Mouse (Mus musculus): ENCODE data around the gene Lrrc23. TPM values are rescaled to one million over a fixed set of nuclear protein-coding genes. Genes with fewer than 3 reads are reported as not detected.
A peak's percentile ranks its signal among the peaks of the same experiment; 100 is the strongest.
"Not testable (repeated sequence)": the region's sequence is repeated elsewhere in the genome, so short reads cannot be mapped to it uniquely, and the experiment has no call there.

The Lrrc23 gene
- polyA plus RNA-seq, 1 experiment from 2014 or later, result 0.35 TPM

DNA sequence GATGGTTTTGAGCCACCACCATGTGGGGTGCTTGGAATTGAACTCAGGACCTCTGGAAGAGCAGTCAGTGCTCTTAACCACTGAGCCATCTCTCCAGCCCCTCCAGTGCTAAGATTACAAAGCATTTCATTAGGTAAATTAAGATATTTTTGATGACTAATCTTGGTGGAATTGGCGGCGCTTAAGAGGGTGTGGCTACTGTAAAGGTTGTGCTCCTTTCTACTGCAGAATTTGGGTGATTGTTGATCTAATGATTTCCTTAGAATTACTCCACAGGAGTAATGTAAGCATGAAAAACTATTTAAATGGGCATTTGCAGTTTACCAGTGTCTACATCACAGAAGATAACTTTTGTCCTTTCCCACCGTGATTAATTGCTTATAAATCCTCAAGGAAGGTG is 24.8 kb upstream of the Lrrc23 start:
- WGBS, result 89% methylated on average over 3 of the region's 3 CpGs
- no peak overlapping the region for H3K27ac ChIP-seq
- no peaks in the 10 kb centered on the region for H3K36me3 ChIP-seq
- peaks cover 31% of the 10 kb centered on the region for H3K4me1 ChIP-seq
- no peak overlapping the region for H3K4me3 ChIP-seq
- H3K27me3 ChIP-seq (ENCODE audit: low read depth, poor library complexity, severe bottlenecking), result no peaks in the 10 kb centered on the region
- H3K9me3 ChIP-seq (replicated peaks), result no peaks in the 10 kb centered on the region
- no peak for DNase-seq (ENCODE audit: low spot score)

DNA sequence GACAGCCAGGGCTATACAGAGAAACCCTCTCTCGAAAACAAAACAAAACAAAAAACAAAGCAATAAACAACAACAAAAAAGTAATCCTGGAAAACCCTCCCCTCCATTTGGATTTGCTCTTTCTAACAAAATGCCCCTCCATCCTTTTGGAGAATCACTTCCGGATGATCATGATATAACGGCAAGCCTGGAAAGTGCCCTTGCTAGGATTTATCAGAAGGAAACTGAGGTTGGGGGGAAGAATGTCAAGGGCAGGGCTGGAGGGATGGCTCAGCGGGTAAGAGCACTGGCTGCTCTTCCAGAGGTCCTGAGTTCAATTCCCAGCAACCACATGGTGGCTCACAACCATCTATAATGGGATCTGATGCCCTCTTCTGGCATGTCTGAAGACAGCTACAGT is 24.2 kb upstream of the Lrrc23 start:
- not testable (repeated sequence) for H3K4me3 ChIP-seq; H3K9me3 ChIP-seq (replicated peaks); DNase-seq (ENCODE audit: low spot score); H3K36me3 ChIP-seq; H3K27ac ChIP-seq; H3K27me3 ChIP-seq (ENCODE audit: low read depth, poor library complexity, severe bottlenecking)
- H3K4me1 ChIP-seq, result peaks cover 25% of the 10 kb centered on the region
- WGBS, result 94% methylated on average over 4 of the region's 4 CpGs

DNA sequence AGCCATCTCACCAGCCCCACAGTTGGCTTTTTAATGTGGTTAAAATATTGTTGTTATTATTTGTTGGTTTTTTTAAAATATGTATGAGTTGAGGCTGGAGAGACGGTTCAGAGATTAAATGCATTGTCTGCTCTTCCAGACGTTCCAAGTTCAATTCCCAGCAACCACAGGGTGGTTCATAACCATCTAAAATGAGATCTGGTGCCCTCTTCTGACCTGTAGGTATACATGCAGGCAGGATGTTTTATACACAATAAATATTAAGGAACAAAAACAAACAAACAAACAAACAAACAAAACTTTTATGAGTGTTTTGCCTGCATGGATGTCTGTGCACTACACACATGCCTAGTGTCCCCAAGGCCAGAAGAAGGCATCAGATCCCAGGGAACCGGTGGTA is 23.5 kb upstream of the Lrrc23 start:
- H3K9me3 ChIP-seq (replicated peaks), result no peaks in the 10 kb centered on the region
- no peak overlapping the region for H3K27ac ChIP-seq
- H3K4me3 ChIP-seq, result no peak overlapping the region
- WGBS, result 76% methylated on average over 3 of the region's 3 CpGs
- no peaks in the 10 kb centered on the region for H3K27me3 ChIP-seq (ENCODE audit: low read depth, poor library complexity, severe bottlenecking)
- peaks cover 18% of the 10 kb centered on the region for H3K4me1 ChIP-seq
- no peak for DNase-seq (ENCODE audit: low spot score)
- no peaks in the 10 kb centered on the region for H3K36me3 ChIP-seq

DNA sequence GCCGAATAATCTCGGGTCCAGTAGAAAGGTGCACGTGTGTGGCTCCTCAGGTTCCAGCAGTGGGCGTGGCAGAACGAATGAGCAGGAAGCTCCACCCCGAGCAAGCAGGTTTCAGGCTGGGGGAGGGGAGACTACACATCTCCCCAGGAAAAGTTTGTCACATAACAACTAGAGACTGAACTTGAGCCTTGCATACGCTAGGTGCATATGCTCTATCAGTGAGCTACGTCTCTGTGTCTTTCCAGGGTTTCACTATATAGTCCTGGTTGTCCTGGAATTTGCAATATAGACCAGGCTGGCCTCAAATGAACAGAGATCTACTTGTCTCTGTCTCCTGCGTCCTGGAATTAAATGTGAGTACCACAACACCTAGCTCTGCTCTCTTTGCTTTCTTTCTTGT is 22.9 kb upstream of the Lrrc23 start:
- WGBS, result 13% methylated on average over 6 of the region's 9 CpGs
- H3K4me3 ChIP-seq, result peak overlapping the region; percentile 30
- H3K4me1 ChIP-seq, result peaks cover 17% of the 10 kb centered on the region
- H3K36me3 ChIP-seq; H3K9me3 ChIP-seq (replicated peaks); H3K27me3 ChIP-seq (ENCODE audit: low read depth, poor library complexity, severe bottlenecking); DNase-seq (ENCODE audit: low spot score): not testable (repeated sequence)
- H3K27ac ChIP-seq, result peak overlapping the region; percentile 48; the same call in 1 of the 2 replicates

DNA sequence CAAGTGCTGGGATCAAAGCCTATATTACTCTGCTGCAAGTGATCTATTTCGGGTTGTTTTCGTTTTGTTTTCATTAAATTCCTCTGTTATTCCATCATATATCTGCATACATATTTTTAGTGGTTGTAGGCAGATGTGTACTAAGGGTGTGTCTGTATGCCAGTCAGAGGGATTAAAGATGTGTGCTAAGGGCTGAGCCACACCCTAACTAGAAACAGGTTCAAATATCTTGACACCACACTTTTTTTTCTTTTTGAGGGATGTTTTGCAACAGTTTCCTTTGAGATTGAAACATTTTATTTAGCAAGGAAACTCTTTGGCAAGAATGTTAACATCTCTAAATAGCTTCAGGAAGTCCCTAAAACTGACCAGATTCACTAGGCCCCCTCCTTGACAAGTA is 16.7 kb upstream of the Lrrc23 start:
- Histone ChIP-seq H3K4me3 (no peak overlapping the region), H3K9me3 (replicated peaks) (no peaks in the 10 kb centered on the region), H3K27me3 (ENCODE audit: low read depth, poor library complexity, severe bottlenecking) (no peaks in the 10 kb centered on the region), H3K4me1 (no peaks in the 10 kb centered on the region), H3K27ac (no peak overlapping the region), H3K36me3 (peaks cover 15% of the 10 kb centered on the region; the same call in 1 of the 2 replicates)
- WGBS, result 85% methylated on average over 2 of the region's 2 CpGs
- DNase-seq (ENCODE audit: low spot score), result no peak

DNA sequence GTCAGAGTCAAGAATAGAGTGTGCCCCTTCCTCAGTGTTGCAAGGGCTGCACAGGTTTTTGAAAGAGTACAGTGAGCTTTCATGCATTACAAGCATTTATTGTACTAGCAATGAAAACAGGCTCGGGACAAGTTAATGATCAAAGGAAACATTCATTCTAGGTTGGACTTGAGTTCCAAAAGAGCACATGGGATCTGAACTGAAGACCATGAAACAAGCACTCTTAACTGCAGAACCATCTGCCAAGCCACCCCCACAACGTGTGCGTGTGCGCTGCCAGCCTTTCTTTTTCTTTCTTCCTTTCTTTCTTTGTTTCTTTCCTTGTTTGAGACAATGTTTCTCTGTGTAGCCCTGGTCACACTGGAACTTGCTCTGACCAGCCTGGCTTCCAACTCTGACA is 16.3 kb upstream of the Lrrc23 start:
- Histone ChIP-seq H3K27me3 (ENCODE audit: low read depth, poor library complexity, severe bottlenecking) (no peaks in the 10 kb centered on the region), H3K4me1 (no peaks in the 10 kb centered on the region), H3K27ac (no peak overlapping the region), H3K4me3 (no peak overlapping the region), H3K36me3 (peaks cover 15% of the 10 kb centered on the region; the same call in 1 of the 2 replicates), H3K9me3 (replicated peaks) (no peaks in the 10 kb centered on the region)
- WGBS, result 74% methylated on average over 4 of the region's 4 CpGs
- no peak for DNase-seq (ENCODE audit: low spot score)

DNA sequence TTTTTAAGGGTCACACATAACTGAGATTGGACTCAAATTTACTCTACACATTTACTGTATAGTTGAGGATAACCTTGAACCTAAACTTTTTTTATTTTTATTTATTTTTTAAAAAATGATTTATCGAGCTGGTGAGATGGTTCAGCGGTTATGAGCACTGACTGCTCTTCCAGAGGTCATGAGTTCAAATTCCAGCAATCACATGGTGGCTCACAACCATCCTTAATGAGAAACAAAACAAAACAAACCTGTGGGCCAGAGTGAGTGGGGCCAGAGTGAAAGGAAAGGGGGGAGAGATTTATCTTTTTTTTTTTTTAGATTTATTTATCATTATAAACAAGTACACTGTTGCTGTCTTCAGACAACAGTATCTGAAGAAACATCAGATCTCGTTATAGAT is 12.4 kb upstream of the Lrrc23 start:
- Histone ChIP-seq H3K27me3 (ENCODE audit: low read depth, poor library complexity, severe bottlenecking) (no peaks in the 10 kb centered on the region), H3K4me1 (no peaks in the 10 kb centered on the region), H3K9me3 (replicated peaks) (no peaks in the 10 kb centered on the region), H3K27ac (no peak overlapping the region), H3K4me3 (no peak overlapping the region), H3K36me3 (peaks cover 15% of the 10 kb centered on the region; the same call in 1 of the 2 replicates)
- WGBS, result 92% methylated on average over 3 of the region's 3 CpGs
- DNase-seq (ENCODE audit: low spot score), result no peak

DNA sequence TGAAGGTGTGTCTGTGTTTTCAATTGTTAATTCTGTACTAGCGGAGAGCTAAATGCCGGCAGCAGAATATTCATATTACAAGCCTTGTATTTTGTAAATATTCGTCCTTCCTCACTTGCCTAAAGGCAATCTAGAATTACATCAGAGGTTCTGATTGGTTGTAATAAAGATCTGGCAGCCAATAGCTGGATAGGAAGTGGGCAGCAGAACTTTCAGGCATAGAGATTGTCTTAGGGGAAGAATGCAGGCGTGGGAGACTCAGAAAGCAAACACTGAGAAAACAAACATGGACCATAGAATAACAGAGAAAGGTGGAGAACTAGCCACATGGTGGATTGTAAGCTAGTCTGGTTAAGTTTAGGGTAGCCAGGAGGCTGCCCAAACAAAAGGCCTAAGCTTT is 10.6 kb upstream of the Lrrc23 start:
- Histone ChIP-seq H3K27me3 (ENCODE audit: low read depth, poor library complexity, severe bottlenecking) (no peaks in the 10 kb centered on the region), H3K4me3 (no peak overlapping the region), H3K36me3 (peaks cover 4% of the 10 kb centered on the region; the same call in 1 of the 2 replicates), H3K9me3 (replicated peaks) (no peaks in the 10 kb centered on the region), H3K27ac (no peak overlapping the region), H3K4me1 (no peaks in the 10 kb centered on the region)
- 78% methylated on average over 4 of the region's 4 CpGs for WGBS
- no peak for DNase-seq (ENCODE audit: low spot score)

DNA sequence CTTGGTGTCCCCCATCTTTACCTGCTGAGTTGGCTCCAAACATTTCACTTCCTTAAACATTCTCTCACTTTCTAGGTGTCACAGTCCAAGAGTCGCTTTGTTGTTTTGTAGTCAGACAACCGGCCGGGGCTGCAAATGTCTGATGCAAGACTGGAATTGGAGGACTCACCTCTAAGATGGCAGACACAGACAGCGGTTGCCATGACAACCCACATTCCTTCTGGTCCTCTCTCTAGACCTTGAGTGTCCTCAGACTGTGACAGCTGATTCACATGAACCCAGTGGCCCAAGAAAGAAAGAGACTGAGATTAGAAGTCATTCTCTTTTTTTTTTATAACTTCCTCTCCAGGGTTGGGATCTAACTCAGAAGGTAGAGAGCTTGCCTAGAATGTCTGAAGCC is 10.0 kb upstream of the Lrrc23 start:
- H3K27me3 ChIP-seq (ENCODE audit: low read depth, poor library complexity, severe bottlenecking), result no peaks in the 10 kb centered on the region
- H3K27ac ChIP-seq, result no peak overlapping the region
- no peak for DNase-seq (ENCODE audit: low spot score)
- WGBS, result 88% methylated on average over 4 of the region's 4 CpGs
- no peaks in the 10 kb centered on the region for H3K9me3 ChIP-seq (replicated peaks)
- H3K4me3 ChIP-seq, result no peak overlapping the region
- no peaks in the 10 kb centered on the region for H3K4me1 ChIP-seq
- peaks cover 4% of the 10 kb centered on the region; the same call in 1 of the 2 replicates for H3K36me3 ChIP-seq

DNA sequence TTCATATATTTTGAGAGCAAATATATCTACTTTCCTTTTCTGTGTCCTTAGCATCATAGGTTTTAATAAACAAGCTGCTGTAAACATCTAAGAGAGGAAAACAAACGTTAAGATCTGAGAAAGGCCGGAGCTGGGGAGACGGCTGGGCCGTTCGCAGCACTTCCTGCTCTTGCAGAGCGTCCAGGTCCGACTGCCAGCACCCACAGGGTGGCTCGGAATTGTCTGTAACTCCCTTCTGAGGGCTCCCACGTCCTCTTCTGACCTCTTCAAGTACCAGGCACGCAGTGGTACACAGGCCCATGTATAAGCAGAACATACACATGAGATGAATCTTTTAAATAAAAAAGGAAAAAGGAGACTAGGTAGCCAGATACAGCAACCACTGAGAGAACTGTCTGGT is 8.2 kb upstream of the Lrrc23 start:
- Histone ChIP-seq H3K36me3 (peaks cover 3% of the 10 kb centered on the region; the same call in 1 of the 2 replicates), H3K27me3 (ENCODE audit: low read depth, poor library complexity, severe bottlenecking) (no peaks in the 10 kb centered on the region), H3K4me1 (peaks cover 2% of the 10 kb centered on the region), H3K27ac (no peak overlapping the region), H3K9me3 (replicated peaks) (no peaks in the 10 kb centered on the region), H3K4me3 (no peak overlapping the region)
- DNase-seq (ENCODE audit: low spot score), result no peak
- WGBS, result 78% methylated on average over 10 of the region's 10 CpGs

DNA sequence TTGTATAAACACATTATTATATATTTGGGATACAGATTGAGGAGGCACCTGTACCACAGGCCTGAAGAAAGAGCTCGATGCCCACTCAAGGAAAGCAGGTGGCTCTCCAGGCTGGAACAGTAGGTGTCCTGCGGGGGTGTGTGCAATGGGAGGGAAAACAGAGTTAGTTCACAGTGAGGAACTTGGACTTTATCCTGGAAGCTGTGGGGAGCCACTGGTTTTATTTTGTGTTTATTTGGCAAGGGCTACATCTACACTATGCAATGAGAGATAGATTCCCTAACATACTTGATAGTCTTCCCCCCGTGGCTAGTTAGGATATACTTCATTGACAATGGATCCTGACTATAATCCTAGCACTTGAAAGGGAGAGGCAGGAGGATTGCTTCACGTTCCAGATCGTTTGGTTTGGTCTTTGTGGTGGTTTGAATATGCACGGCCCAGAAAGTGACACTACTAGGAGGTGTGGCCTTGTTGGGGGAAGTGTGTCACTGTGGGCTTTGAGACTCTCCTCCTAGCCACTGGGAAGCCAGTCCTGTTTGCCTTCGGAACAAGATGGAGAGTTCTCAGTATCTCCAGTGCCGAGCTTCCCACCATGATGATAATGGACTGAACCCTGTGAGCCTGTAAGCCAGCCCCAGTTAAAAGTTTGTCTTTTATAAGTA is 7.4 kb upstream of the Lrrc23 start:
- H3K4me1 ChIP-seq, result peaks cover 7% of the 10 kb centered on the region
- no peak overlapping the region for H3K4me3 ChIP-seq
- no peaks in the 10 kb centered on the region for H3K36me3 ChIP-seq
- H3K27ac ChIP-seq, result no peak overlapping the region
- no peaks in the 10 kb centered on the region for H3K9me3 ChIP-seq (replicated peaks)
- 63% methylated on average over 8 of the region's 8 CpGs for WGBS
- no peak for DNase-seq (ENCODE audit: low spot score)
- no peaks in the 10 kb centered on the region for H3K27me3 ChIP-seq (ENCODE audit: low read depth, poor library complexity, severe bottlenecking)

DNA sequence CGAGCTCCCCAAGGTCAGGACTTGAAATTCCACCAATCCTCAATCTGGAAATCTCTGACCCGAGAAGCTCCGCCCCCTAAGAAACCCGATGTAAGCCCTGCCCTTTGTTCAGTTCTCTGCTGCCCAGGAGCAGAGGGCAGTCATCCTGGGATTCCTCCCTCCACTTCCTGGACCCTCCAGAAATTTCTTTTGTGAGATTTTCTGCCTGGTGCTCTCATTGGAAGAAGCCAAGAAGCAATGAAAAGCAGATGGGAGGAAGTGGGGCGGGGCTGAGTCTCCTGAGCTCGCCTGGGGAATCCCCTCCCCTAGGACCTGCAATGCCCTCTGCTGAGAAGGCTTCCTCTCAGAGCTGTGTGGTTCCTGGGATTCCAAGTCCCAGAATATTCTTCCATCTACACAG is 2.9 kb upstream of the Lrrc23 start:
- Histone ChIP-seq H3K27ac (peak overlapping the region; percentile 73), H3K4me3 (peak overlapping the region; percentile 26)
- WGBS, result 19% methylated on average over 6 of the region's 6 CpGs

DNA sequence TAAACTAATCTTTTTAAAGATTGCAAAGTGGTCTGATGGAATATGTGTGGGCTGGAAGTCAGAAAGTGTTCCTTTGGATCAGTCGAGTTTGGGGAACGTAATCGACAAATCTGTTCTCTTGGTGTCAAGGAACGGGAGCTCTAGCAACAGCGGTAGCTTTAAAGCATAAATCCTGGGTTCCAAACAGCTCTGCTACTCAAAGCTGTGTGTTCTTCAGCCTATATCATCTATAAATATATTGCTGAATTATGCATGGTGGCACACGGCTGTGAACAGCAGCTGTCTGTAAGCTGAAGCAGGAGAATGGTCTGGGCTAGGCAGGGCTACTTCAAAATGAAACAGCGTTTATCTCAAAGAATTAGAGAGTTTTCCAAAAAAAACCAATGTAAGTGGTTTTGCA is 1.4 kb upstream of the Lrrc23 start:
- 91% methylated on average over 7 of the region's 7 CpGs for WGBS
- Histone ChIP-seq H3K4me3 (no peak overlapping the region), H3K9me3 (replicated peaks) (no peaks in the 10 kb centered on the region), H3K27me3 (ENCODE audit: low read depth, poor library complexity, severe bottlenecking) (peaks cover 23% of the 10 kb centered on the region), H3K36me3 (no peaks in the 10 kb centered on the region), H3K4me1 (peaks cover 18% of the 10 kb centered on the region), H3K27ac (no peak overlapping the region)
- DNase-seq (ENCODE audit: low spot score), result no peak

More for the DNA sequence above, 2.9 kb upstream of the Lrrc23 start:
- peak; percentile 75 for DNase-seq (ENCODE audit: low spot score)
- peaks cover 18% of the 10 kb centered on the region for H3K4me1 ChIP-seq
- no peaks in the 10 kb centered on the region for H3K9me3 ChIP-seq (replicated peaks)
- peaks cover 21% of the 10 kb centered on the region for H3K27me3 ChIP-seq (ENCODE audit: low read depth, poor library complexity, severe bottlenecking)
- H3K36me3 ChIP-seq, result no peaks in the 10 kb centered on the region

DNA sequence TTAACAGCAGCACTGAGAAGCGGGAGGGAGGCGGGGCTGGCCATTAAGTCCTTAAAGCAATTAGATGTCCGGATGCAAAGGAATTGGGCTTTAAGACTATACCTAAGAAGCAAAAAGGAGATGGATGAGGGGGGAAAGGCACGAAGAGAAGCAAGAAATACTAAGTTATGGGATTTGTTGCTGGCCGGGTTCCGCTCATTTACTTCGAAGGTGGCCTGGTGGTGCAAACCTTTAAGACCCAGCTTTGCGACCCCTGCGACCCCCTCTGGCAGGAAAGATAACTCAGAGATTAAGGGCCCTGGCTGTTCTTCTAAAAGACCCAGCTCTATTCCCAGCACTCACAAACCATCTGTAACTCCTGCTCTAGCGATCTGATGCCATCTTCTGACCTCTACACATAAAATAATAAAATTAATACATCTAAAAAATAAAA is 473 bp upstream of the Lrrc23 start:
- WGBS, result 4% methylated on average over 10 of the region's 10 CpGs
- peaks cover 23% of the 10 kb centered on the region for H3K27me3 ChIP-seq (ENCODE audit: low read depth, poor library complexity, severe bottlenecking)
- H3K9me3 ChIP-seq (replicated peaks), result no peaks in the 10 kb centered on the region
- H3K4me1 ChIP-seq, result peaks cover 18% of the 10 kb centered on the region
- no peaks in the 10 kb centered on the region for H3K36me3 ChIP-seq
- H3K4me3 ChIP-seq, result peak overlapping the region; percentile 51
- DNase-seq (ENCODE audit: low spot score), result peak; percentile 59
- H3K27ac ChIP-seq, result peak overlapping the region; percentile 50
